Mouse (Mus musculus): ENCODE results near the gene Jade3. TPM values are rescaled to one million over a fixed set of nuclear protein-coding genes. Genes with fewer than 3 reads are reported as not detected.

Jade3 gene
- polyA plus RNA-seq (2017; shearing (Covaris generic)): 5.5 TPM

GRCm38 (mm10) chrX:20425140-20425838, at the start of gene Jade3:
TSS of gene Jade3 (plus strand) at chrX:20425688.

GRCm38 (mm10) chrX:20549532-20549931, 124.0 kb downstream of the Jade3 start, which contains the start of gene Rgn:
TSS of gene Rgn (plus strand) at chrX:20549787.

Other genes starting within 250 kb of the Jade3 start
- 36.8 TPM for gene Slc9a7, start 133.9 kb upstream of the Jade3 start, polyA plus RNA-seq (2017; shearing (Covaris generic))
- 11.9 TPM for gene Rp2, start 61.2 kb upstream of the Jade3 start, polyA plus RNA-seq (2017; shearing (Covaris generic))
- gene Rgn, start 124.1 kb downstream of the Jade3 start, polyA plus RNA-seq (2017; shearing (Covaris generic)): not detected
- gene Rbm10, start 191.8 kb downstream of the Jade3 start, polyA plus RNA-seq (2017; shearing (Covaris generic)): 39.9 TPM
- 141 TPM for gene Ndufb11, start 191.9 kb downstream of the Jade3 start, polyA plus RNA-seq (2017; shearing (Covaris generic))
- gene Uba1, start 232.6 kb downstream of the Jade3 start, polyA plus RNA-seq (2017; shearing (Covaris generic)): 167 TPM